Mouse (Mus musculus) gonadal fat pad, adult 2 months (tissue): Measurements from ENCODE around the gene Nop14. TPM values are rescaled to one million over a fixed set of nuclear protein-coding genes. Genes with fewer than 3 reads are reported as not detected.
"Not testable (repeated sequence)": the region's sequence is repeated elsewhere in the genome, so short reads cannot be mapped to it uniquely, and the experiment has no call there.

Experiments
- DNase-seq: peaks from one replicate; pipeline ENCODE4 v3.0.0-alpha.2; 2012; ENCODE audit warnings: low read depth
- polyA plus RNA-seq: library from polyadenylated mRNA; depleted of rRNA; stranded (reverse); fragments of >200 nt; gene quantifications from 2 replicates; pipeline ENCODE4 v1.2.3, GENCODE M21; 2012; rRNA removed

The Nop14 gene
- polyA plus RNA-seq, 1 experiment = 13.8 TPM

DNA sequence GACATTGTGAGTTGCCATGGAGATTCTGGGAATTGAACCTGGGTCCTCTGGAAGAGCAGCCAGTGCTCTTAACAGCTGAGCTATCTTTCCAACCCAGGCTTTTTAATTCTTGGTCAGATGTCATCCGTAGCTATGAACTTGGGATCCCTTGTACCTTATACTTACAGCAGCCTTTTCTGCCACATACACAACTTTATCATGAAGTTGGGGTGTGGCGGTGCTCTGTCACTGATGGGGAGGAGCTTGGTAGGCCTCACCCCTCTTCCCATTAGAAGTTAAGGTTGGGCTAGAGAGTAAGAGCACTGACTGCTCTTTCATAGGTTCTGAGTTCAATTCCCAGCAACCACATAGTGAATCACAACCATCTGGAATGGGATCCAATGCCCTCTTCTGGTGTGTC is 27.0 kb downstream of the Nop14 start:
- DNase-seq = no peak

DNA sequence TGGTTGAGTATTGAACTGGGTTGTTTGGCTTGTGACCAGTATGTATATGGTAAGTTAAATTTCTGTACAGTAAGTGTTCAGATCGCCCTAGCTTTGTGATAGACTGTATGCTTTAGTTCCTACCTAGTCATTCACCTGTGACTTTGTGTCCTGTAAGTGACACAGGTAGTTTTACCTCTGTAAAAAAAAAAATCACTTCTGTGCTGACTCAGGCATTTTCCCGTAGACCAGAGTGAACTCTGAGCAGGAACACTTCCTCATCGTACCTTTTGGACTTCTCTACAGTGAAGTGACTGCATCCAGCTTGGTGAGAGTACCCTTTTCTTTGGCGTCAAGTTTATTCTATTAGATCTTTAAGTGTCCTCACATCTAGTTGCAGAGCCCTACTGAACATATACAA is 50.0 kb downstream of the Nop14 start:
- no peak for DNase-seq

DNA sequence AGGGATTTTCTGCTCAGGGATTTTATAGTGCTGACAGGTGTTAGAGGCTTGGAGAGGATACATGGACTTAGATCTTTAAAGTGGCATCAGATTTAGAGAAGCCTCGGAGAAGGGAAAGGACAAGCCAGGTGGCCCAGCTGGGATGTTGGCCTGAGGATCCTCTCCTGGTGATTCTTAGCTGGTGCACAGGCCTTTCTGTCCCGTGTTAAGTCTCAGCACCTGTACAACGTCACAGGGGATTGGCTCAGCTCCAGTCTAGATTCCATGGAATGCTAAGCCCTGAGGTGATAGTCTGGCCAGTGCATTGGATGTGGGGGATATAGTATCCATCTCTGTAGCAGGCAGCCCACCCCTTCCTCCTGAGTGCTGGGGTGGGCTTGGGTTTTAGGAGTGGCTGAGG is 51.7 kb downstream of the Nop14 start:
- DNase-seq = no peak

DNA sequence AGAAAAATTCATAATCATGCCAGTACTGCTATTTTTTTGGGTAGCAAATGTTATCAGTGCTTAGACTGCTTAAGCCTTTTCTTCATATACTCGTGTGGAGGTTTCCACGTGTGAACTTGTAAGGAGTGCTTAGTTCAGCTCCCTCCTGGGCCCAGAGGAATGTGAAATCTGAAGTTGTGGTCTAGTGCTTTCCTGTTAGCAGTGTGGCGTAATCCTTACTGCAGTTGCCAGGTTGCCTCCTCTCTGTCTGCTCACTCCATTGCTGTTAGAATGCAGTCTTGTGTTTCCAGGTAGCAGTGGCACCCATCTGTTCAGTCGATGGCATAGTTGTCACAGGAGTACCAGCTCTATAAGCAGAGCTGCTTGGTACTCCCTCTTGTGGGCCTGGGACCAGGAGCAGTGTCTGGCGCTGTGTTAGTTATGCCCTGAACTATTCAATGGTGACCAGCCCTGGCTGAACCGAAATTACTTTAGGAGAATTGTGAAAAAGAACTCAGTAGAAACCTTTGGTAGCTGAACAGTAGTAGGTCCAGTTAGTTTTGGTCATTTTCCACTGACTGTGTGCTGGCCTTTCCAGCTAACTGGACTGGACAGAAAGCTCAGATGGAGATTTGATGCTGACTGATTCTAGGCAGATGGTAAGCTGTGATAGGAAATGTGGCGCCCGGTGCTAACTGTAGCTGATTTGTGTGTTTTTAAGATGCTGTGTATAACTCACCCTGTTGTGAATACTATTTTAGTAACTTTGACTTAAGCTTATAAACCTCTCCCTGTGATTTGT is 52.7 kb downstream of the Nop14 start:
- no peak for DNase-seq

DNA sequence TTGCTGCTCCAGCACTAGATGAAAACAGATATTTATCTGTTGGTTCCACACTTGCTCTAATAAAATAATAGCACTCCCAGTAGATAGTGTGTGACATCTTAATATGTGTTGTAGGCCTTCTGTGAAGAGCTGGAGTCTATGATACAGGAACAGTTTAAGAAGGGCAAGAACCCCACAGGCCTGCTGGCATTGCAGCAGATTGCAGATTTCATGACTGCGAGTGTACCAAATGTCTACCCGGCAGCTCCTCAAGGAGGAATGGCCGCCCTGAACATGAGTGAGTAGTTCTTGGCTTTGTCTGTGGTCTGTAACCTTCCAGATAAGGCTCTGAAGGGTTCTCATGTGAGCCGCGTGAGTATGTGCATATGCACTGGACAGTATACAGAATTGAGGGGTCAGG is 55.4 kb downstream of the Nop14 start:
- DNase-seq = no peak

DNA sequence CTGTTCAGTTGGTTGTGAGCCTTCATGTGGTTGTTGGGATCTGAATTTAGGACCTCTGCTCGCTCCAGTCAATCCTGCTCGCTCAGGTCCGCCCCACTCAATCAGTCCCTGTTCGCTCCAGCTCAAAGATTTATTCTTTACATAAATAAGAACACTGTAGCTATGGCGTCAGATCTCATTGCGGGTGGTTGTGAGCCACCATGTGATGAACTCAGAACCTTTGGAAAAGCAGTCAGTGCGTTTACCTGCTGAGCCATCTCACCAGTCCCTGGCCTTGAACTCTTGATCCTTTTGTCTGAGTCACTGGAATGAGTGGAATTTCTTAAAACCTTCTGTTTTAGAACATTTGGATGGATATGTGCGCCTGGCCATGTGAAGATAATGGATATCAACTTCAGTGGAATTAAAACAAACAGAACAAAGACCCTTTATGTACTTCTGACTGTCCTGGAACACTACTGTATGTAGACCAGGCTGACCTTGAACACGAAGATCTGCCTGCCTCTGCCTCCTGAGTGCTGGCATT is 66.7 kb downstream of the Nop14 start:
- no peak for DNase-seq

DNA sequence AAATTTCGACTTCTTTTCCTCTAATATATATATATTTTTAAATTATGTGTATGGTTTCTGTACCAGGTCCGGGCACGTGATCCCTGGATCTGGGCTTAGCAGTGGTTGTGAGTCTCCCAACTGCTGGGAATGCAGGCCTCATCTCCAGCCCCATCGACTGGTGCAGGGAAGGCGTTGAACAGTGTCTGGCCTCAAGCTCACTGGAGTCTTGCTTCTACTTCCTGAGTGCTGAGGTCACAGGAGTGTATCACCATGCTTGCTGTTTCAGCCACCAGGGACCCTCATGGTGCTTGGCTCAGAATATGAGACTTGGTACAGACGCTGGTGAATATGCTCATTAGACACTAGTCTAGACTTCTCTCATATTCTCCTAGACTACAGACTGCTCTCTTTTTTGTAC is 67.3 kb downstream of the Nop14 start:
- no peak for DNase-seq

DNA sequence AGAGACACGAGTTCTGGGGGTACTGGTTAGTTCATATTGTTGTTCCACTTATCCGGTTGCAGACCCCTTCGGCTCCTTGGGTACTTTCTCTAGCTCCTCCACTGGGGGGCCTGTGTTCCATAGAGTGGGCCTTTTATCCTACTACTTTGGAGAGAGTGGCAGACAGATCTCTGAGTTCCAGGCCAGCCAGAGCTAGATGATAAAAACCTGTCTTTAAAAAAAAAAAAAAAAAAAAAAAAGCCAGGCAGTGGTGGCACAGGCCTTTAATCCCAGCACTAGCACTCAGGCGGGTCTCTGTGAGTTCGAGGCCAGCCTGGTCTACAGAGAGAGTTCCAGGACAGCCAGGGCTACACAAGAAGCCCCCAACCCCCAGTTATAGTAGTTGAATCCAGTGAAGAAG is 67.7 kb downstream of the Nop14 start:
- not testable (repeated sequence) for DNase-seq

DNA sequence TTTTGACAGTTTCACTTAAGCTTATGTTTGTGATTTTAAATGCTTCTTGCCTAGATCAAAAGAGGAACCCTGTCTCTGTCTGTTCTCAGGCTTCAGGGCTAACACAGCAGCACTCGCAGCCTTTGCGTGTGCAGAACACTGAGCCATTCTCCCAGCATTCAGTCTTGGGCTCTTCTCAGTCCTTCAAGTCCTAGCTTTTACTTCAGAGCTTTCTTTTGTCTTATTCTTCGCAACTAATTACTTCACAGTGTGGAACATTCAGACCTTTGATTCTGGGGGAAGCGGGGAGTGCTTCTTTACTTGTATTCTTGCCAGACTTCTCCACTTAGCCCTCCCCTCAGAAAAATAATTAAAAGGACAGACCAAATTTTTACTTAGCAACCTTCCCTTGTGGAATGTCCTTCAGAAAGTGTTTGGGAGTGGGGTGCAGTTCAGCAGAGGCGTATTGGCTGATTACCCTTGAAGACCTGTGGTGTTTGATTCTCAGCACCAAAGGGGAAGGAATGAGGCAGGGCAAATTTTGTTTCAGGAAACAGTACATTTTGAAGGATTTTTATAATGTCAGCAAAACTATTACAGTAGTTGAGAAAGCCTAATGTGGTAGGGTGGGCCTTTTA is 68.5 kb downstream of the Nop14 start:
- no peak for DNase-seq

DNA sequence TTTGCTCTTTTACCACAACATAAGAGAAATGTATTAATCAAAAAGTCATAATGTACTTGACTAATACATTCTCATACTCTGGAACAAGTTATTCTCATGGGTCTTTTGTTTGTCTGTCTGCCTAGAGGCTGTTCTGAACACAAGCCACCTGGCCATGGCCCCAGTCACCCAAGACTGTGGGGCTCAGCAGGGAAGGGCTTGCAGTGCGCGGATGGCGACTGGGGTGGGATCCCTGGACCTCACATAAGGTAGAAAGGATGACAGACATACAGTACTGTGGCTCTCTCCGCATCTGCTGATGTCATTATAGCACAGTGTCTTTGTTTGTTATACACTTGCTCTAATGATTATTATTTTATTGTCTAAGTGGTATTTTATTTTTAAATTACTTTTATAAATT is 69.2 kb downstream of the Nop14 start:
- no peak for DNase-seq

DNA sequence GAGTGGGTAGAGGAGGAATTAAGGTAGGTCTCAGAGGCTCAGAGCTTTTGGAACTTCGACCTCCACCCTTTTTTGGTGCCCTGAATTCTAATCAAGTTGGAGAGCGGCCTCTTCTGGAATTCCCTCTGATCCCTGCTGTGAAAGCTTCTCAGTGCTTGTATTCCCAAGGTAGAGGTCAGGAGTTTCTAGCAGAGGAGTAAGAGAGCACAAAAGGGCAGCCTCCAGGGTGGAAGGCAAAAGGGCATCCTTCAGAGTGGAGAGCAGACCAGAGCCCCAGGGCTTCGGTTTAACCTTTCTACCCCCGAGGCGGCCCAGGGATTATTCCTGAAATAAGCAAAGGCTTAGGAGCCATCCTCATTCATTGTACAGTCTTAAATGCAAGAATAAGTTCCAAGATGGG is 69.9 kb downstream of the Nop14 start:
- no peak for DNase-seq

Other genes with a start within 250 kb of the Nop14 start
- gene Tnip2, start 146.2 kb downstream of the Nop14 start, polyA plus RNA-seq = 20.1 and 20.9 TPM in 2 replicates
- 16.2 and 16.6 TPM in 2 replicates for gene Sh3bp2, start 134.3 kb downstream of the Nop14 start, polyA plus RNA-seq
- gene Add1, start 86.5 kb downstream of the Nop14 start, polyA plus RNA-seq = 131 and 143 TPM in 2 replicates
- gene Mfsd10, start 22.9 kb downstream of the Nop14 start, polyA plus RNA-seq = 79.5 and 91.4 TPM in 2 replicates
- 0.41 and 1.4 TPM in 2 replicates for gene Grk4, start 231 bp upstream of the Nop14 start, polyA plus RNA-seq
- 16.1 and 19.0 TPM in 2 replicates for gene Htt, start 101.6 kb upstream of the Nop14 start, polyA plus RNA-seq
- 1.5 and 3.3 TPM in 2 replicates for gene Msantd1, start 247.9 kb upstream of the Nop14 start, polyA plus RNA-seq